Mouse (Mus musculus) megakaryocyte progenitor cell, adult 5-6 weeks (primary cell): Measurements from ENCODE around the gene 1700017N19Rik. TPM values are rescaled to one million over a fixed set of nuclear protein-coding genes. Genes with fewer than 3 reads are reported as not detected.
A peak's percentile ranks its signal among the peaks of the same experiment; 100 is the strongest.

ENCODE experiments used
- ATAC-seq: replicated peaks from 2 replicates; pipeline ENCODE4 v1.8.0; 2016; ENCODE audit warnings: mild to moderate bottlenecking, moderate TSS enrichment, inconsistent platforms; ENCODE audit not compliant: poor library complexity
- total RNA-seq, 2 experiments: library from RNA; stranded (forward) in 1 of 2; stranded (reverse) in 1 of 2; fragments of 157-497, 149-512 nt in 1 of 2; fragments of 200-1000 nt in 1 of 2; gene quantifications; 2 replicates each; pipeline versions ENCODE4 v1.2.3 to v1.2.4; 2015 to 2017

Gene 1700017N19Rik
- total RNA-seq, 2 experiments from 2014 or later: not detected

DNA sequence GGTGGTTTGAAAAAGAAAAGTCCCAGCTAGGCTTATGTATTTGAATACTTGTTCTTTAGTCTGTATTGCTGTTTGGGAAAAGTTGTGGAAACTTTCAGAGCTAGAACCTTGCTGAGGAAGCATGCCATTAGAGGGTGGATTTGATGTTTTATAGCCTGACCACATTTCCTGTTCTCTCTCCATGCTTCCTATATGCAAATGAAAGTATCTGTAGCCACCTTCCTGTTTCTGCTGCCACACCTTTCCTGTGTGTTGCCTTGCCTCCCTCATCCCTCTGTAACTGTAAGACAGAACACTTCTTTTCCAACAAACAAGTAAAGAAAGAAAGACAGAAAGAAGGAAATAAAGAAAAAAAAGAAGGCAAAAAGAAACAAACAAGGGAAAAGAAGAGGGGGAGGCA lies 63.9 kb downstream of the 1700017N19Rik start:
- peak; percentile 85 for ATAC-seq

DNA sequence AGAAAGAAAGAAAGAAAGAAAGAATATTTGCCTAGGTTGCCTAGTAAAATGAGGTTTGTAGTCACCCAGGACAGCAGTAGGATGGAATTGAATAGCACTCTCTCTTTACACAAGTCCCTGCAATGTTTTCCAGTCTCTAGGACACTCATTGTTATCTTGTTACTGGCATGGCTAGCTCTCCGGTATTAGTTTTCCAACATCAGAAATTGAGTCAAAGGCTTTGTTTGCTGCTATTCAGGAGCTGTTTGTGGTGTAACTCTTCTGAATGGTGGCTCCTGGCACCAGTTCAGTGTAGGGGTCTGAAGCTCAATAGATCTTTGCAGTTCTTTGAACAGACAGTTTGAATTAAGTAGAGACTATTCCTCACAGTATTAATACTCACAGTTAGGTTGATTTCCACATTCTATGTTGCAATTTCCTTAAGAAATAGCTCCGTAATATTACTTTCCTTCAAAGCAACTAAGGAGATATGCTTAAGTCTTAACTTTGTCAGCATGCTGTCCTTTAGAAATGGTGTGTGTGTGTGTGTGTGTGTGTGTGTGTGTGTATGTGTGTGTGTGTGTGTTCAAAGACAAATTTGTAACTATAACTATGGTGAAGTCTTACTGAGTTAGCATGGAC lies 71.8 kb downstream of the 1700017N19Rik start:
- ATAC-seq: peak; percentile 66

Other genes with a start within 250 kb of the 1700017N19Rik start
- gene Gm4302, start 249.6 kb upstream of the 1700017N19Rik start, total RNA-seq (2015): not detected in 2 replicates
- gene Gm4302, start 249.6 kb upstream of the 1700017N19Rik start, total RNA-seq (2017): not detected in 2 replicates
- gene Gm4303, start 244.5 kb upstream of the 1700017N19Rik start, total RNA-seq (2015): not detected in 2 replicates
- not detected in 2 replicates for gene Gm4303, start 244.5 kb upstream of the 1700017N19Rik start, total RNA-seq (2017)
- not detected in 2 replicates for gene Gm4305, start 239.4 kb upstream of the 1700017N19Rik start, total RNA-seq (2015)
- gene Gm4305, start 239.4 kb upstream of the 1700017N19Rik start, total RNA-seq (2017): not detected in 2 replicates
- gene Gm4307, start 229.1 kb upstream of the 1700017N19Rik start, total RNA-seq (2015): not detected in 2 replicates
- gene Gm4307, start 229.1 kb upstream of the 1700017N19Rik start, total RNA-seq (2017): not detected in 2 replicates
- not detected in 2 replicates for gene Gm4312, start 207.9 kb upstream of the 1700017N19Rik start, total RNA-seq (2015)
- gene Gm4312, start 207.9 kb upstream of the 1700017N19Rik start, total RNA-seq (2017): not detected in 2 replicates
- 22.8 and 26.0 TPM in 2 replicates for gene Tmtc3, start 103.1 kb upstream of the 1700017N19Rik start, total RNA-seq (2015)
- 4.8 and 6.6 TPM in 2 replicates for gene Tmtc3, start 103.1 kb upstream of the 1700017N19Rik start, total RNA-seq (2017)
- gene Cep290, start 102.9 kb upstream of the 1700017N19Rik start, total RNA-seq (2015): 9.3 and 19.4 TPM in 2 replicates
- gene Cep290, start 102.9 kb upstream of the 1700017N19Rik start, total RNA-seq (2017): 9.3 and 13.5 TPM in 2 replicates
- gene 4930430F08Rik, start 61 bp upstream of the 1700017N19Rik start, total RNA-seq (2015): 11.4 and 13.3 TPM in 2 replicates
- 11.6 and 12.2 TPM in 2 replicates for gene 4930430F08Rik, start 61 bp upstream of the 1700017N19Rik start, total RNA-seq (2017)